Mouse (Mus musculus) neural tube, embryonic 15.5 days (tissue): ENCODE results near the gene Onecut1. TPM values are rescaled to one million over a fixed set of nuclear protein-coding genes. Genes with fewer than 3 reads are reported as not detected.

Experiments
- ATAC-seq: fragments of 200-750 bp; cut with Nextera tagmentation; 2 replicates; pipeline ENCODE4 v1.8.0; 2017; ENCODE audit warnings: mild to moderate bottlenecking, moderate TSS enrichment, moderate library complexity; ENCODE audit not compliant: low FRiP score
- H3K27ac ChIP-seq: fragments of 300-500 bp; sonication (generic); replicated peaks from 2 replicates; pipeline ENCODE4 v1.5.1; 2015; ENCODE audit warnings: mild to moderate bottlenecking, inconsistent platforms
- H3K27me3 ChIP-seq: fragments of 300-500 bp; sonication (generic); replicated peaks from 2 replicates; pipeline ENCODE4 v1.6.1; 2015; ENCODE audit warnings: inconsistent platforms
- H3K36me3 ChIP-seq: fragments of 300-500 bp; sonication (generic); 2 replicates; pipeline ENCODE4 v1.6.1; 2015; ENCODE audit warnings: inconsistent platforms
- H3K4me1 ChIP-seq: fragments of 300-500 bp; sonication (generic); 2 replicates; pipeline ENCODE4 v1.6.1; 2015; ENCODE audit warnings: inconsistent platforms
- H3K4me2 ChIP-seq: fragments of 300-500 bp; sonication (generic); 2 replicates; pipeline ENCODE4 v1.6.1; 2015; ENCODE audit warnings: inconsistent platforms, mild to moderate bottlenecking, moderate library complexity
- H3K4me3 ChIP-seq: fragments of 300-500 bp; sonication (generic); replicated peaks from 2 replicates; pipeline ENCODE4 v1.5.1; 2015; ENCODE audit warnings: mild to moderate bottlenecking, inconsistent platforms
- H3K9ac ChIP-seq: fragments of 300-500 bp; sonication (generic); replicated peaks from 2 replicates; pipeline ENCODE4 v1.6.1; 2015; ENCODE audit warnings: mild to moderate bottlenecking, inconsistent platforms
- H3K9me3 ChIP-seq: fragments of 300-500 bp; sonication (generic); replicated peaks from 2 replicates; pipeline ENCODE4 v1.6.1; 2016; ENCODE audit warnings: inconsistent platforms
- WGBS: fragments of 180-500 bp; shearing (Covaris S2); methylation state at CpG from one replicate; pipeline ENCODE4 v1.1.7; 2015; ENCODE audit warnings: mixed read lengths; 5-methylcytosine and 5-hydroxymethylcytosine counted together
- polyA plus RNA-seq: library from polyadenylated mRNA; unstranded; fragments of >200 nt; fragmentation: Nextera tagmentation; extraction: Ambion mirVana; gene quantifications from 2 replicates; pipeline ENCODE4 v1.2.1, GENCODE M21; 2015

Onecut1 gene
- polyA plus RNA-seq, 1 experiment from 2014 or later = 3.5 TPM

- Histone ChIP-seq H3K36me3 (no peaks in the 10 kb centered on the region), H3K27ac (0 out of 2 replicates have a peak overlapping the region, but pooled peaks have one; percentile 13), H3K4me3 (peak overlapping the region; percentile 48), H3K4me2 (peak overlapping the region; percentile 94), H3K27me3 (peaks cover 93% of the 10 kb centered on the region), H3K9me3 (no peaks in the 10 kb centered on the region), H3K4me1 (peaks cover 49% of the 10 kb centered on the region), H3K9ac (peak overlapping the region; percentile 49; the same call in 1 of the 2 replicates)
- WGBS = 1% methylated on average over 56 of the region's 56 CpGs
- no peak for ATAC-seq
Measured at GRCm38 (mm10) chr9:74862783-74863654, 1.3 kb downstream of the Onecut1 start.

- no peaks in the 10 kb centered on the region for H3K9me3 ChIP-seq
- H3K4me3 ChIP-seq = peak overlapping the region; percentile 48
- peaks cover 93% of the 10 kb centered on the region for H3K27me3 ChIP-seq
- H3K36me3 ChIP-seq = no peaks in the 10 kb centered on the region
- 0 out of 2 replicates have a peak overlapping the region, but pooled peaks have one; percentile 6 for H3K9ac ChIP-seq
- no peak for ATAC-seq
- no peak overlapping the region for H3K27ac ChIP-seq
- H3K4me1 ChIP-seq = peaks cover 55% of the 10 kb centered on the region
- WGBS = 2% methylated on average over 36 of the region's 36 CpGs
- H3K4me2 ChIP-seq = peak overlapping the region; percentile 94
Measured at GRCm38 (mm10) chr9:74863655-74864443, 2.1 kb downstream of the Onecut1 start.

GRCm38 (mm10) chr9:74864471-74864870, 2.8 kb downstream of the Onecut1 start:
- Histone ChIP-seq H3K4me2 (peak overlapping the region; percentile 94), H3K4me3 (peak overlapping the region; percentile 48), H3K9ac (no peak overlapping the region), H3K36me3 (no peaks in the 10 kb centered on the region), H3K9me3 (no peaks in the 10 kb centered on the region), H3K27me3 (peaks cover 92% of the 10 kb centered on the region), H3K4me1 (peaks cover 55% of the 10 kb centered on the region), H3K27ac (no peak overlapping the region)
- 2% methylated on average over 14 of the region's 14 CpGs for WGBS
- ATAC-seq = no peak

- Histone ChIP-seq H3K9ac (no peak overlapping the region), H3K36me3 (no peaks in the 10 kb centered on the region), H3K27me3 (peaks cover 85% of the 10 kb centered on the region), H3K4me1 (peaks cover 42% of the 10 kb centered on the region), H3K4me2 (peak overlapping the region; percentile 38), H3K4me3 (peak overlapping the region; percentile 18), H3K27ac (no peak overlapping the region), H3K9me3 (no peaks in the 10 kb centered on the region)
- no peak for ATAC-seq
- WGBS = 5% methylated on average over 27 of the region's 27 CpGs
Measured at GRCm38 (mm10) chr9:74866596-74867313, 5.0 kb downstream of the Onecut1 start.

- Histone ChIP-seq H3K27me3 (peaks cover 84% of the 10 kb centered on the region), H3K4me1 (peaks cover 32% of the 10 kb centered on the region), H3K27ac (no peak overlapping the region), H3K4me2 (peak overlapping the region; percentile 38), H3K9ac (no peak overlapping the region), H3K36me3 (no peaks in the 10 kb centered on the region), H3K9me3 (no peaks in the 10 kb centered on the region), H3K4me3 (0 out of 2 replicates have a peak overlapping the region, but pooled peaks have one; percentile 12)
- ATAC-seq = no peak
- WGBS = 6% methylated on average over 15 of the region's 15 CpGs
Measured at GRCm38 (mm10) chr9:74867641-74868205, 6.0 kb downstream of the Onecut1 start.

- H3K36me3 ChIP-seq = no peaks in the 10 kb centered on the region
- ATAC-seq = no peak
- H3K4me3 ChIP-seq = no peak overlapping the region
- peaks cover 84% of the 10 kb centered on the region for H3K27me3 ChIP-seq
- peak overlapping the region; percentile 38 for H3K4me2 ChIP-seq
- H3K9ac ChIP-seq = no peak overlapping the region
- no peaks in the 10 kb centered on the region for H3K9me3 ChIP-seq
- 4% methylated on average over 22 of the region's 22 CpGs for WGBS
- H3K4me1 ChIP-seq = peaks cover 25% of the 10 kb centered on the region
- H3K27ac ChIP-seq = no peak overlapping the region
Measured at GRCm38 (mm10) chr9:74868336-74868950, 6.7 kb downstream of the Onecut1 start.

- Histone ChIP-seq H3K27ac (no peak overlapping the region), H3K4me2 (no peak overlapping the region), H3K36me3 (no peaks in the 10 kb centered on the region), H3K9ac (no peak overlapping the region), H3K4me3 (no peak overlapping the region), H3K4me1 (peaks cover 17% of the 10 kb centered on the region), H3K27me3 (peaks cover 69% of the 10 kb centered on the region), H3K9me3 (no peaks in the 10 kb centered on the region)
- 18% methylated on average over 13 of the region's 13 CpGs for WGBS
- no peak for ATAC-seq
Measured at GRCm38 (mm10) chr9:74870960-74871688, 9.4 kb downstream of the Onecut1 start.

DNA sequence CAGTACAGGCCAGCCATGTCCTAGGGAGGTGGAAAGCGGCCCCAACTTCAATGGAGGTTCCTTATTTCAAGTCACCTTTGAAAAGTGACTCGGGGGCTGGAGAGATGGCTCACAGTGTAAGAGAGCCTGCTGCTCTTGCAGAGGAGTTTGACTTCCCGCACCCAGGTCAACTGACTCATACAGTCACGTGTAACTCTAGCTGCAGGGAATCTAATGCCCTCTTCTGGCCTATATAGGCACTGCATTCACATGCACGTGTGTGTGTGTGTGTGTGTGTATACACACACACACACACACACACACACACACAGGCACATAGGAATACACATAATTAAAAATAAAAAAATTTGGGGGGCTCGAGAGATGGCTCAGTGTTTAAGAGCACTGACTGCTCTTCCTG, 14.6 kb downstream of the Onecut1 start:
- no peak overlapping the region for H3K4me2 ChIP-seq
- peaks cover 26% of the 10 kb centered on the region for H3K27me3 ChIP-seq
- H3K4me1 ChIP-seq = no peaks in the 10 kb centered on the region
- H3K9ac ChIP-seq = no peak overlapping the region
- no peak overlapping the region for H3K4me3 ChIP-seq
- H3K27ac ChIP-seq = no peak overlapping the region
- H3K36me3 ChIP-seq = no peaks in the 10 kb centered on the region
- no peaks in the 10 kb centered on the region for H3K9me3 ChIP-seq
- ATAC-seq = no peak
- 78% methylated on average over 6 of the region's 6 CpGs for WGBS

GRCm38 (mm10) chr9:74877709-74878108, 16.0 kb downstream of the Onecut1 start:
- no peak overlapping the region for H3K9ac ChIP-seq
- H3K4me1 ChIP-seq = no peaks in the 10 kb centered on the region
- no peak overlapping the region for H3K4me3 ChIP-seq
- H3K27me3 ChIP-seq = peaks cover 16% of the 10 kb centered on the region; the same call in 1 of the 2 replicates
- ATAC-seq = no peak
- no peaks in the 10 kb centered on the region for H3K9me3 ChIP-seq
- no peak overlapping the region for H3K27ac ChIP-seq
- 76% methylated on average over 2 of the region's 2 CpGs for WGBS
- no peak overlapping the region for H3K4me2 ChIP-seq
- H3K36me3 ChIP-seq = no peaks in the 10 kb centered on the region

- Histone ChIP-seq H3K9me3 (no peaks in the 10 kb centered on the region), H3K4me2 (no peak overlapping the region), H3K4me3 (no peak overlapping the region), H3K4me1 (no peaks in the 10 kb centered on the region), H3K27me3 (no peaks in the 10 kb centered on the region), H3K27ac (no peak overlapping the region), H3K36me3 (no peaks in the 10 kb centered on the region), H3K9ac (no peak overlapping the region)
- no peak for ATAC-seq
- 72% methylated on average over 4 of the region's 4 CpGs for WGBS
Measured at GRCm38 (mm10) chr9:74887866-74888265, 26.1 kb downstream of the Onecut1 start.
